Mouse (Mus musculus): ENCODE results near the gene Parp9. TPM values are rescaled to one million over a fixed set of nuclear protein-coding genes. Genes with fewer than 3 reads are reported as not detected.
"Not testable (repeated sequence)": the region's sequence is repeated elsewhere in the genome, so short reads cannot be mapped to it uniquely, and the experiment has no call there.

Parp9 gene
- polyA plus RNA-seq, 1 experiment from 2014 or later = 1.8 TPM

DNA sequence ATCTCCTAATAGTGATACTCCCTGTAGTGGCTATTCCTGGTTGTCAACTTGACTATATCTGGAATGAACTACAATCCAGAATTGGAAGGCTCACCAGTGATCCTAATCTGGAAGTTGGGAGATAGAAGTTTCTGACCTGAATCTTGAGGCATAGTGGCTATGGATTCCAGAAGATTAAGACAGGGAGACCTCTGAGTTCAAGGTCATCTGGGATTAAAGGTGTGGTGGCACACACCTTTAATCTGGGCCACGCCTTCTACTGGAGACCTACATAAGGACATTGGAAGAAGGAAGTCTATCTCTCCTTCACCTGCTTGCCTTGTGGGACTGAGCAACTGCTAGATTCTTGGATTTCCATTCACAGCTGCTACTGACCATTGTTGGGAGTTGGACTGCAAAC lies 40.2 kb downstream of the Parp9 start, which contains the start of gene Kpna1:
Kpna1 (plus strand) TSS at position 301 of the 400 bp plus-strand sequence.
- 85% methylated on average over 1 of the region's 1 CpGs for WGBS
- H3K9me3 ChIP-seq (replicated peaks; ENCODE audit: control insufficient read depth, low read length, poor library complexity, severe bottlenecking); H3K4me3 ChIP-seq (ENCODE audit: low read depth, low read length); H3K27ac ChIP-seq (ENCODE audit: low read length); H3K4me1 ChIP-seq (ENCODE audit: control insufficient read depth, insufficient read depth, low read length); H3K36me3 ChIP-seq (ENCODE audit: control insufficient read depth, insufficient read depth, low read length); H3K27me3 ChIP-seq (ENCODE audit: control insufficient read depth, insufficient read depth, low read depth, low read length); H3K4me2 ChIP-seq (ENCODE audit: low read length); ATAC-seq; H3K9ac ChIP-seq (ENCODE audit: low read depth, low read length): not testable (repeated sequence)

DNA sequence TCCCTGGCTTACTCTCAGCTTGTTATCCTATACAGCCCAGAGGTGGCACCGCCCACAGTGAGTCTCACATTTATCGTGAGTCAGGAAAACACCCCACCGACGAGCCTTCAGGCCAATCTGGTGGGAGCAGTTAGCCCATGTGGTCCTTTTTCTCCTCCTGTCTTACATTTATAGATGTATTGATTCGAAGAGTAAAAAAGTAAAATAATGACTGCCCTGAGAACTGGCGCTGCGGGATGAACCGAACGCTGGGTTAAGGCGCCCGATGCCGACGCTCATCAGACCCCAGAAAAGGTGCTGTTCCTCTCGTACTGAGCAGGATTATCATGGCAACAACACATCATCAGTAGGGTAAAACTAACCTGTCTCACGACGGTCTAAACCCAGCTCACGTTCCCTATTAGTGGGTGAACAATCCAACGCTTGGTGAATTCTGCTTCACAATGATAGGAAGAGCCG lies 43.1 kb downstream of the Parp9 start:
- peak; percentile 44; the same call in 1 of the 2 replicates for ATAC-seq

DNA sequence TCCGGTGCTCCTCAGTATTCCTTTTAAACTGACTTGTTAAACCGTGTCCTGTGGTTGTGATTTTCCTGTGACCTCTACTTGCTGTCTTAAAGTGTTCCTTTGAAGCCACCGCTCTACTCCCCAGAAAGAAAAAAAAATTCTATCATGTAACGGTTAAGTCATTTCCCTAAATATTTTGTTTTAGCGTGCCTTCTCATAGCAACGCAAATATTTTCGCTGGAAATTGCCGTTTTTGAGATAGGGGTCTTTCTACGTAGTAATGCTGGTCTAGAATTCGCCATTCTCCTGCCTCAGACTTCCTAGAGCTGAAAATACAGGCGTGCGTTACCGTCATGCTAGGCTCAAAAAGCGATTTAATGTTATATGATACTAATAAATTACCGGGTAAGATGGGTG lies 44.2 kb downstream of the Parp9 start:
- no peaks in the 10 kb centered on the region for H3K36me3 ChIP-seq (ENCODE audit: control insufficient read depth, insufficient read depth, low read length)
- no peak; the same call in 1 of the 2 replicates for ATAC-seq
- H3K27ac ChIP-seq (ENCODE audit: low read length) = peak overlapping the region; percentile 99
- 3% methylated on average over 15 of the region's 15 CpGs for WGBS
- H3K4me3 ChIP-seq (ENCODE audit: low read depth, low read length) = peak overlapping the region; percentile 91
- H3K27me3 ChIP-seq (ENCODE audit: control insufficient read depth, insufficient read depth, low read depth, low read length) = no peaks in the 10 kb centered on the region
- H3K4me1 ChIP-seq (ENCODE audit: control insufficient read depth, insufficient read depth, low read length) = peaks cover 14% of the 10 kb centered on the region
- H3K9me3 ChIP-seq (replicated peaks; ENCODE audit: control insufficient read depth, low read length, poor library complexity, severe bottlenecking) = no peaks in the 10 kb centered on the region
- peak overlapping the region; percentile 96; the same call in 1 of the 2 replicates for H3K9ac ChIP-seq (ENCODE audit: low read depth, low read length)
- peak overlapping the region; percentile 57 for H3K4me2 ChIP-seq (ENCODE audit: low read length)

More for the DNA sequence above, 43.1 kb downstream of the Parp9 start:
- Histone ChIP-seq H3K36me3 (ENCODE audit: control insufficient read depth, insufficient read depth, low read length) (no peaks in the 10 kb centered on the region), H3K9ac (ENCODE audit: low read depth, low read length) (no peak overlapping the region), H3K27me3 (ENCODE audit: control insufficient read depth, insufficient read depth, low read depth, low read length) (no peaks in the 10 kb centered on the region), H3K9me3 (replicated peaks; ENCODE audit: control insufficient read depth, low read length, poor library complexity, severe bottlenecking) (no peaks in the 10 kb centered on the region), H3K27ac (ENCODE audit: low read length) (no peak overlapping the region), H3K4me3 (ENCODE audit: low read depth, low read length) (no peak overlapping the region), H3K4me1 (ENCODE audit: control insufficient read depth, insufficient read depth, low read length) (peaks cover 10% of the 10 kb centered on the region), H3K4me2 (ENCODE audit: low read length) (no peak overlapping the region)
- WGBS = 50% methylated on average over 19 of the region's 19 CpGs

DNA sequence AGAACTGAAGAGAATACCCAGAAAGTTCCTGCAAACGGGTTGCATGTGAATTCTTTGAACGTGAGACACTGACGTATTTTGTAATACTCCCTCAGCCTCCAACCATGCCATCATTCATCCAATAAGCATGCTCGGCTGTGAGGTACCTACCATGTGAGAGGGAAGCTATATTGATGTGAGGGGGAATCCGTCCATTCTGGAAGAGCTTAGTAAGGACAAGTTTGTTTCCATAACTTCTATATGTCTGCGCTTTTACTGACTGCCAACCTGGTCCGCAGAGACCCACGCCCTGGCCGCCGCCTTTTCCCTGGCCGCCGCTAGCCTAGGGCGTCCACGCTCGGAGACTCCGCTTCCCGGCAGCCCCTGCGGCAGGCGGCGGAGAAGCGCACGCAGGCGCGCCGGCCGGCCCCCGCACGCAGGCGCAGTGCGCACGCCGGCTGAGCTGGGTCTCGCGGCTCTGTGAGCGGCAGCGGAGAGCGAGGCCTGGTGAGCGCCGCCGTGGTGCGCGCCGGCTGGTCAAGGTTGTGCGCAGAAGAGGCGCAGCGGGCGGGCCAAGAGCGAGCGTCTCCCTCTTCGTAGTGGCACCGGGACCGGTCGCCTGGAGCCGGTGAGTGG lies 44.7 kb downstream of the Parp9 start:
- Histone ChIP-seq H3K4me1 (ENCODE audit: control insufficient read depth, insufficient read depth, low read length) (peaks cover 17% of the 10 kb centered on the region), H3K27ac (ENCODE audit: low read length) (peak overlapping the region; percentile 99), H3K4me3 (ENCODE audit: low read depth, low read length) (peak overlapping the region; percentile 91), H3K27me3 (ENCODE audit: control insufficient read depth, insufficient read depth, low read depth, low read length) (no peaks in the 10 kb centered on the region), H3K9ac (ENCODE audit: low read depth, low read length) (peak overlapping the region; percentile 96), H3K4me2 (ENCODE audit: low read length) (peak overlapping the region; percentile 70), H3K9me3 (replicated peaks; ENCODE audit: control insufficient read depth, low read length, poor library complexity, severe bottlenecking) (no peaks in the 10 kb centered on the region), H3K36me3 (ENCODE audit: control insufficient read depth, insufficient read depth, low read length) (no peaks in the 10 kb centered on the region)
- peak; percentile 96 for ATAC-seq
- WGBS = under 1% methylated on average over 51 of the region's 54 CpGs

DNA sequence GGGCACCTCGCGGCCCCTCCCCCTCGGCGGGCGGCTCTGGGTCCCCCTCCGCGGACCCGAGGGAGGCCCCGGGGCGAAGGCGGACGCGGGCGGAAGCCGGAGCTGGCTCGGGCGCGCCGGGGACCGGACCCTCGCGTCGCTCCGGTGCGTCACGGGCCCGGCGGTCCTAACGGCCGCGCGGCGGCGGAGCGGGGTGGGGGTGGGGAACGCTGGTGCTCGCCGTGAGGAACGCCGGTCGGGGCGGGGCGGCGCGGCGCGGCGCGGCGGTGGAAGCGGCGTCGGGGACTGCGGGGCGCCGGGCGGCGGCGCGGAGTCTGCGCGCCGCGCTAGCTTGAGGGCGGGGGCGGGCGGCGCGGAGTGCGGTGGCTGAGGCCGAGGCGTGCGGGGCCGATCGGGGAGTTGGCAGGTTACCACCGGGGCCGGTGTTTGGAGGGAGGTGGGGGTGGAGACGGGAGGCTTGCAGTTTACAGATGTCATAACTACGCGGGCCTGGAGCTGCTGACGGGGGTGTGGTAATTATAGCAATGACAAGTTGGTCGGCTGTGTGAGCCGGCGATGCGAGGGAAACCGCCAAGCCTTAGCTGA lies 45.3 kb downstream of the Parp9 start:
- peaks cover 17% of the 10 kb centered on the region for H3K4me1 ChIP-seq (ENCODE audit: control insufficient read depth, insufficient read depth, low read length)
- H3K9me3 ChIP-seq (replicated peaks; ENCODE audit: control insufficient read depth, low read length, poor library complexity, severe bottlenecking) = no peaks in the 10 kb centered on the region
- H3K27ac ChIP-seq (ENCODE audit: low read length) = peak overlapping the region; percentile 99
- H3K36me3 ChIP-seq (ENCODE audit: control insufficient read depth, insufficient read depth, low read length) = no peaks in the 10 kb centered on the region
- ATAC-seq = peak; percentile 79
- H3K9ac ChIP-seq (ENCODE audit: low read depth, low read length) = peak overlapping the region; percentile 96
- WGBS = 1% methylated on average over 51 of the region's 86 CpGs
- H3K4me3 ChIP-seq (ENCODE audit: low read depth, low read length) = peak overlapping the region; percentile 91
- H3K4me2 ChIP-seq (ENCODE audit: low read length) = peak overlapping the region; percentile 70
- no peaks in the 10 kb centered on the region for H3K27me3 ChIP-seq (ENCODE audit: control insufficient read depth, insufficient read depth, low read depth, low read length)

DNA sequence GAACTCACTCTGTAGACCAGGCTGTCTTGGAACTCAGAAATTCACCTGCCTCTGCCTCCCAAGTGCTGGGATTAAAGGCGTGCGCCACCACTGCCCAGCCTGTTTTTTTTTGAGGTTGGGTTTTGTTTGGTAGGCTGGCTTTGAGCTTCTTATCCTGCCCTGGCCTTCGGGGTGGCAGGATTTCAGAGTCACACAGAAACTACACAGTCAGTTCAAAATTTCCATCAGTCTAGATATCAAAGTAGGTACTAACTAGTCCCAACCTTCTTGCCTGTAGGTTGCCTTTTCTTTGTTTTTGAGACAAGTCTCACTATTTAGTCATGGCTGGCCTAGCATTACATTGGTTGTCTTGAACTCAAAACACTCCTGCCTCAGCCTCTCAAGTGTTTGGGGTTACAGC lies 46.2 kb downstream of the Parp9 start:
- H3K36me3 ChIP-seq (ENCODE audit: control insufficient read depth, insufficient read depth, low read length) = no peaks in the 10 kb centered on the region
- no peaks in the 10 kb centered on the region for H3K9me3 ChIP-seq (replicated peaks; ENCODE audit: control insufficient read depth, low read length, poor library complexity, severe bottlenecking)
- no peak overlapping the region for H3K9ac ChIP-seq (ENCODE audit: low read depth, low read length)
- ATAC-seq = no peak
- no peaks in the 10 kb centered on the region for H3K27me3 ChIP-seq (ENCODE audit: control insufficient read depth, insufficient read depth, low read depth, low read length)
- 63% methylated on average over 3 of the region's 3 CpGs for WGBS
- H3K4me2 ChIP-seq (ENCODE audit: low read length) = peak overlapping the region; percentile 70
- peak overlapping the region; percentile 91 for H3K4me3 ChIP-seq (ENCODE audit: low read depth, low read length)
- H3K27ac ChIP-seq (ENCODE audit: low read length) = no peak overlapping the region
- H3K4me1 ChIP-seq (ENCODE audit: control insufficient read depth, insufficient read depth, low read length) = peaks cover 17% of the 10 kb centered on the region

DNA sequence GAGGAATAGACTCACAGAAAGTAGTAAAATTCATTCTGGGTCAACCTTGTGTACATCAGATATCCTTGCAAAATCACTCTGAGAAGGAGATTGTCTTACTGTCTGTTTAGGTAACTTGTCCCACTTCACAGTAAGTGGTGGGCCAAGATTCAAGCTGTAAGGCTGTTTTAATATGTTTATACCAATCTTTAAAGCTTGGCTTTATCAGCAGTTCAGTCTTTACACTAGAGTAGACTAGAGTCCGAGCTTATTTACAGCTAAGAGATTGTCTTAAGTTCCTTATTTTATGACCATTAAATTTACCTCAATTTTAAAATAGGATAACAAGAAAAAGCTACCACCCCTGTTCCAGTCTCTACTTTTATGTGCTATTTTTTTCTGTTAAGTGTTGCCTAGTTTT lies 49.7 kb downstream of the Parp9 start:
- 88% methylated on average over 1 of the region's 1 CpGs for WGBS
- no peak overlapping the region for H3K4me2 ChIP-seq (ENCODE audit: low read length)
- no peaks in the 10 kb centered on the region for H3K9me3 ChIP-seq (replicated peaks; ENCODE audit: control insufficient read depth, low read length, poor library complexity, severe bottlenecking)
- H3K4me1 ChIP-seq (ENCODE audit: control insufficient read depth, insufficient read depth, low read length) = peaks cover 17% of the 10 kb centered on the region
- no peak overlapping the region for H3K27ac ChIP-seq (ENCODE audit: low read length)
- ATAC-seq = no peak
- H3K36me3 ChIP-seq (ENCODE audit: control insufficient read depth, insufficient read depth, low read length) = no peaks in the 10 kb centered on the region
- no peaks in the 10 kb centered on the region for H3K27me3 ChIP-seq (ENCODE audit: control insufficient read depth, insufficient read depth, low read depth, low read length)
- no peak overlapping the region for H3K9ac ChIP-seq (ENCODE audit: low read depth, low read length)
- no peak overlapping the region for H3K4me3 ChIP-seq (ENCODE audit: low read depth, low read length)

DNA sequence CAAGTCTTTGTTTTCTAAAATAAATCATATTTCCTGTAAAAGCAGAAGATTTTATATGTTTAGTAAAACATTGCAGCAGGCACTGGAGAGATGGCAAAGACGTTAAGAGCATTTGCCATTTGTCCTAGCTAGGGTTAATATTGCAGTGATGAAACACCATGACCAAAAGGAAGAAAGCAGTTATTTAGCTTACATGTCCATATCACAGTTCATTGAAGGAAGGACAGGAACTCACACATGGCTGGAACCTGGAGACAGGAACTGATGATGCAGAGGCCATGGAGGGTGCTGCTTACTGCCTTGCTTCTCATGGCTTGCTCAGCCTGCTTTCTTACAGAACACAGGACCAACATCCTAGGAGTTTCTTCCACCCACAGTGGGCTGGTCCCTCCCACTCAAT lies 54.1 kb downstream of the Parp9 start:
- no peak for ATAC-seq
- H3K9ac ChIP-seq (ENCODE audit: low read depth, low read length) = no peak overlapping the region
- H3K27me3 ChIP-seq (ENCODE audit: control insufficient read depth, insufficient read depth, low read depth, low read length) = no peaks in the 10 kb centered on the region
- H3K36me3 ChIP-seq (ENCODE audit: control insufficient read depth, insufficient read depth, low read length) = no peaks in the 10 kb centered on the region
- no peak overlapping the region for H3K4me3 ChIP-seq (ENCODE audit: low read depth, low read length)
- no peak overlapping the region for H3K27ac ChIP-seq (ENCODE audit: low read length)
- no peak overlapping the region for H3K4me2 ChIP-seq (ENCODE audit: low read length)
- H3K9me3 ChIP-seq (replicated peaks; ENCODE audit: control insufficient read depth, low read length, poor library complexity, severe bottlenecking) = no peaks in the 10 kb centered on the region
- peaks cover 5% of the 10 kb centered on the region; the same call in 1 of the 2 replicates for H3K4me1 ChIP-seq (ENCODE audit: control insufficient read depth, insufficient read depth, low read length)
- 81% methylated on average over 1 of the region's 1 CpGs for WGBS

DNA sequence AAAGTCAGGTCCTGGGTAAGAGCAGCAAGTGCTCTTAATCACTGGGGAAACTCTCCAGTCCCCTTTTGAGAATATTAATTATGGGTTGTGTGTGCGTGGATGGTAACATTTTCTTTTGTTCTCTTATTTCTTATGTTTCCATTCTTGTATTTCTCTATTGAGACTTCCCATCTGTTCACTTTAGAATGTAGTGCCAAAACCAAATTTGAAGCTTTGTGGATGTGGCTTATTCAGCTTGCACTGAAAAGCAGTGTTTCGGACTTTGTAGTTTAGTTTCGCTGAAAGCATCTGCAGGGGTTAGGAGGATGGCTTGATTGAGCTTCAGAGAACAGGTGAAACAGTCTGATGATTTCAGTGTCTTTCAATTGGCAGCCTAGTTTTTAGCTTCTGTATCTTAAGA lies 55.0 kb downstream of the Parp9 start:
- no peak overlapping the region for H3K4me2 ChIP-seq (ENCODE audit: low read length)
- no peak overlapping the region for H3K27ac ChIP-seq (ENCODE audit: low read length)
- no peaks in the 10 kb centered on the region for H3K9me3 ChIP-seq (replicated peaks; ENCODE audit: control insufficient read depth, low read length, poor library complexity, severe bottlenecking)
- no peaks in the 10 kb centered on the region for H3K36me3 ChIP-seq (ENCODE audit: control insufficient read depth, insufficient read depth, low read length)
- WGBS = 78% methylated on average over 3 of the region's 3 CpGs
- H3K9ac ChIP-seq (ENCODE audit: low read depth, low read length) = no peak overlapping the region
- H3K4me1 ChIP-seq (ENCODE audit: control insufficient read depth, insufficient read depth, low read length) = 0 out of 2 replicates have a peak, but pooled peaks cover 2% of the 10 kb centered on the region
- ATAC-seq = no peak
- H3K27me3 ChIP-seq (ENCODE audit: control insufficient read depth, insufficient read depth, low read depth, low read length) = no peaks in the 10 kb centered on the region
- H3K4me3 ChIP-seq (ENCODE audit: low read depth, low read length) = no peak overlapping the region

Data from midbrain, embryonic 16.5 days (tissue).